Mouse (Mus musculus) liver, postnatal 0 days (tissue): ENCODE measurements around the gene Mllt1.

Experiments used
- CTCF ChIP-seq: sonication (generic); IDR thresholded peaks from 2 replicates; pipeline ENCODE4 v1.5.1; 2016; ENCODE audit warnings: antibody characterized with exemption, low read depth
- EP300 ChIP-seq: IDR thresholded peaks from 2 replicates; pipeline ENCODE4 v1.6.1; 2016; ENCODE audit warnings: antibody characterized with exemption, low read depth, mild to moderate bottlenecking

- TF ChIP-seq CTCF (no peak), EP300 (no peak)
Measured at GRCm38 (mm10) chr17:56973956-56974707, 38.9 kb upstream of the Mllt1 start.
